Mouse (Mus musculus) megakaryocyte, embryonic 14.5 days (primary cell): ENCODE results near the gene Ttll11. TPM values are rescaled to one million over a fixed set of nuclear protein-coding genes. Genes with fewer than 3 reads are reported as not detected.

Experiments used
- H3K27me3 ChIP-seq: replicated peaks from 2 replicates; pipeline ENCODE3; 2012; ENCODE audit warnings: inconsistent platforms
- H3K36me3 ChIP-seq: replicated peaks from 2 replicates; pipeline ENCODE3; 2012; ENCODE audit warnings: low read length, inconsistent platforms, mixed read lengths
- H3K4me1 ChIP-seq: 2 replicates; pipeline ENCODE4 v1.6.1; 2012; ENCODE audit warnings: inconsistent platforms
- H3K4me3 ChIP-seq: replicated peaks from 2 replicates; pipeline ENCODE3; 2012; ENCODE audit warnings: moderate library complexity, mild to moderate bottlenecking, inconsistent platforms
- H3K9me3 ChIP-seq: 2 replicates; pipeline ENCODE4 v1.6.1; 2012; ENCODE audit warnings: inconsistent platforms
- FLI1 ChIP-seq: IDR thresholded peaks from 2 replicates; pipeline ENCODE4 v1.6.1; 2012; ENCODE audit warnings: low read length, inconsistent platforms, mixed read lengths
- GATA1 ChIP-seq: IDR thresholded peaks from 3 replicates; pipeline ENCODE4 v1.6.1; 2012; ENCODE audit warnings: mixed read lengths, low read length, inconsistent platforms, borderline replicate concordance
- polyA plus RNA-seq: library from polyadenylated mRNA; stranded (reverse); fragments of >175 nt; gene quantifications from 2 replicates; pipeline ENCODE4 v1.2.3, GENCODE M21; 2012; ENCODE audit warnings: low replicate concordance; ENCODE audit not compliant: insufficient read depth

Gene Ttll11
- polyA plus RNA-seq, 1 experiment: 64.8 TPM

GRCm38 (mm10) chr2:35720956-35721355 lies 258.8 kb downstream of the Ttll11 start:
- H3K27me3 ChIP-seq: peaks cover 27% of the 10 kb centered on the region
- no peak overlapping the region for H3K4me3 ChIP-seq
- H3K9me3 ChIP-seq: no peaks in the 10 kb centered on the region; the same call in 1 of the 2 replicates
- peaks cover 48% of the 10 kb centered on the region for H3K4me1 ChIP-seq
- H3K36me3 ChIP-seq: peaks cover 49% of the 10 kb centered on the region
- TF ChIP-seq FLI1 (no peak), GATA1 (no peak)

GRCm38 (mm10) chr2:35720550-35720949 lies 259.2 kb downstream of the Ttll11 start:
- no peak overlapping the region for H3K4me3 ChIP-seq
- H3K27me3 ChIP-seq: peaks cover 27% of the 10 kb centered on the region
- H3K4me1 ChIP-seq: peaks cover 52% of the 10 kb centered on the region
- no peaks in the 10 kb centered on the region; the same call in 1 of the 2 replicates for H3K9me3 ChIP-seq
- H3K36me3 ChIP-seq: peaks cover 49% of the 10 kb centered on the region
- no peak for TF ChIP-seq FLI1

GRCm38 (mm10) chr2:35720104-35720503 lies 259.6 kb downstream of the Ttll11 start:
- Histone ChIP-seq H3K9me3 (no peaks in the 10 kb centered on the region; the same call in 1 of the 2 replicates), H3K36me3 (peaks cover 49% of the 10 kb centered on the region), H3K4me1 (peaks cover 56% of the 10 kb centered on the region), H3K27me3 (peaks cover 27% of the 10 kb centered on the region), H3K4me3 (no peak overlapping the region)
- TF ChIP-seq FLI1 (no peak), GATA1 (no peak)

DNA sequence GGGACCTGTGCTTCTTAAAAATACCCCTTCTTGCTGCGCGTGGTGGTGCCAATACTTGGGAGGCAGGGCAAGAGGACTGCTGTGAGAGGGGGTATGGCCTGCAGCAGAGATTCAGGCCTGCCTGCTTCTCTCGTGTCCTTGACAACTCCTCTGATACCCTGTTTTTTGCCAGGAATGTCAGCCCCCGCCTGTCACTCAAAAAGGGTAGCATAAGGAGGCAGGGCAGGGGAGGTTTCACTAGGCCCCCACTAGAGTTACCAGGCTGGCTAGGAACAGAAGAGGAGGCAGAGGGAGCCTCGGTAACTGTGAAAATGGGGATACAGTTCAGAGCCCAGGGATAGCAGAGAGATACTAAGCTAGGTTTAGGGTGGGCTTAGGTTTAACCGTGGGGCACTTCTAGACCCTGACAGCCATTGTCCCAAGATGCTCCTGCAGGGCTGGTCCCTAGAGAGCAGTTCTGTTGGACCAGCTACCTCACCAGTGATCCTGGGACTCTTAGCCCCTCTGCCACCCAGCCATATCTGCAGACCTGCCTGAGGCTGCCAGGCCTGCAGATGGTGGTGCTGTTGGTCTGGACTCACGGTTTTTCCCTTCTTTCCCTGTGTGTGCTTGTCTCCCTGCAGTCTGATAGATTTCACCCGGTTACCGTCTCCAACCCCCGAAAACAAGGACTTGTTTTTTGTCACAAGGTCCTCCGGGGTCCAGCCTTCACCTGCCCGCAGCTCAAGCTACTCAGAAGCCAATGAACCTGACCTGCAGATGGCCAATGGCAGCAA lies 260.3 kb downstream of the Ttll11 start:
- Histone ChIP-seq H3K4me3 (no peak overlapping the region), H3K4me1 (peaks cover 63% of the 10 kb centered on the region), H3K9me3 (no peaks in the 10 kb centered on the region), H3K36me3 (peaks cover 49% of the 10 kb centered on the region), H3K27me3 (peaks cover 27% of the 10 kb centered on the region)
- no peak for TF ChIP-seq FLI1
- no peak for TF ChIP-seq GATA1

- peaks cover 49% of the 10 kb centered on the region for H3K36me3 ChIP-seq
- H3K9me3 ChIP-seq: no peaks in the 10 kb centered on the region
- H3K4me3 ChIP-seq: no peak overlapping the region
- peaks cover 32% of the 10 kb centered on the region for H3K27me3 ChIP-seq
- peaks cover 68% of the 10 kb centered on the region for H3K4me1 ChIP-seq
- TF ChIP-seq FLI1 (no peak), GATA1 (no peak)
These were observed 261.1 kb downstream of the Ttll11 start for GRCm38 (mm10) chr2:35718662-35719061.

GRCm38 (mm10) chr2:35718003-35718500 lies 261.7 kb downstream of the Ttll11 start:
- Histone ChIP-seq H3K36me3 (peaks cover 49% of the 10 kb centered on the region), H3K4me1 (peaks cover 68% of the 10 kb centered on the region), H3K9me3 (no peaks in the 10 kb centered on the region), H3K4me3 (peak overlapping the region; percentile 15), H3K27me3 (peaks cover 36% of the 10 kb centered on the region)
- TF ChIP-seq GATA1 (no peak), FLI1 (no peak)

DNA sequence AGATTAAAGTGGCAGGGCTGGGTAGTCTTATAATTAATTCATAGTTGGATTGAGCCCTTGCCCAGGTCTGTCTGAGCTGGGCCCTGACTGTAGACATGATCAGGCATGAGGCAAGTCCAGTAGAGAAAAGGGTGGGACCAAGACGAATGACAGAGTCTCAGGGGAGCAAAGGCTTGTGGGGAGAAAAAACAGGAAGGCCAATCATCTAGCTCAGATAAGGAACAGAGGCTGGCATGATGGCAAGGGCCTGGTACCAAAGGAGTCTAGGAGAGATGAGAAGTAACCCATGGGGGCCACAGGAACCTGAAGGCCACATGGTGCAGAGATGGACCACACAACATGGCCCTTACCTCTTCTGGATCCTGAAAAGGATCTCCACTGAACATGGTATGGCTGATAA lies 263.5 kb downstream of the Ttll11 start:
- TF ChIP-seq FLI1 (no peak), GATA1 (no peak)
- Histone ChIP-seq H3K27me3 (peaks cover 43% of the 10 kb centered on the region), H3K36me3 (peaks cover 41% of the 10 kb centered on the region), H3K4me1 (peaks cover 75% of the 10 kb centered on the region), H3K4me3 (no peak overlapping the region), H3K9me3 (no peaks in the 10 kb centered on the region)

GRCm38 (mm10) chr2:35715485-35715884 lies 264.2 kb downstream of the Ttll11 start:
- no peaks in the 10 kb centered on the region for H3K9me3 ChIP-seq
- no peak for TF ChIP-seq FLI1
- TF ChIP-seq GATA1: no peak
- H3K4me3 ChIP-seq: no peak overlapping the region
- peaks cover 40% of the 10 kb centered on the region for H3K36me3 ChIP-seq
- peaks cover 80% of the 10 kb centered on the region for H3K4me1 ChIP-seq
- peaks cover 43% of the 10 kb centered on the region for H3K27me3 ChIP-seq

GRCm38 (mm10) chr2:35714742-35715167 lies 265.0 kb downstream of the Ttll11 start:
- peaks cover 46% of the 10 kb centered on the region for H3K27me3 ChIP-seq
- H3K9me3 ChIP-seq: no peaks in the 10 kb centered on the region
- H3K4me1 ChIP-seq: peaks cover 80% of the 10 kb centered on the region
- H3K4me3 ChIP-seq: peak overlapping the region; percentile 20
- no peak for TF ChIP-seq FLI1
- no peak for TF ChIP-seq GATA1
- peaks cover 40% of the 10 kb centered on the region for H3K36me3 ChIP-seq

GRCm38 (mm10) chr2:35713460-35713859 lies 266.3 kb downstream of the Ttll11 start:
- Histone ChIP-seq H3K4me1 (peaks cover 88% of the 10 kb centered on the region), H3K27me3 (peaks cover 55% of the 10 kb centered on the region), H3K36me3 (peaks cover 35% of the 10 kb centered on the region), H3K9me3 (no peaks in the 10 kb centered on the region), H3K4me3 (no peak overlapping the region)
- TF ChIP-seq FLI1: no peak
- no peak for TF ChIP-seq GATA1
